Mouse (Mus musculus) adrenal gland, postnatal 14 days (tissue): ENCODE results near the gene Rasgrp2. TPM values are rescaled to one million over a fixed set of nuclear protein-coding genes. Genes with fewer than 3 reads are reported as not detected.

Experiments
- DNase-seq: peaks from one replicate; pipeline ENCODE4 v3.0.0; 2021; ENCODE audit warnings: mixed read lengths
- total RNA-seq: library from RNA; stranded (reverse); gene quantifications from 2 replicates; pipeline ENCODE4 v1.2.3, GENCODE M21; 2021

The Rasgrp2 gene
- total RNA-seq, 1 experiment from 2014 or later, result 51.5 TPM

DNA sequence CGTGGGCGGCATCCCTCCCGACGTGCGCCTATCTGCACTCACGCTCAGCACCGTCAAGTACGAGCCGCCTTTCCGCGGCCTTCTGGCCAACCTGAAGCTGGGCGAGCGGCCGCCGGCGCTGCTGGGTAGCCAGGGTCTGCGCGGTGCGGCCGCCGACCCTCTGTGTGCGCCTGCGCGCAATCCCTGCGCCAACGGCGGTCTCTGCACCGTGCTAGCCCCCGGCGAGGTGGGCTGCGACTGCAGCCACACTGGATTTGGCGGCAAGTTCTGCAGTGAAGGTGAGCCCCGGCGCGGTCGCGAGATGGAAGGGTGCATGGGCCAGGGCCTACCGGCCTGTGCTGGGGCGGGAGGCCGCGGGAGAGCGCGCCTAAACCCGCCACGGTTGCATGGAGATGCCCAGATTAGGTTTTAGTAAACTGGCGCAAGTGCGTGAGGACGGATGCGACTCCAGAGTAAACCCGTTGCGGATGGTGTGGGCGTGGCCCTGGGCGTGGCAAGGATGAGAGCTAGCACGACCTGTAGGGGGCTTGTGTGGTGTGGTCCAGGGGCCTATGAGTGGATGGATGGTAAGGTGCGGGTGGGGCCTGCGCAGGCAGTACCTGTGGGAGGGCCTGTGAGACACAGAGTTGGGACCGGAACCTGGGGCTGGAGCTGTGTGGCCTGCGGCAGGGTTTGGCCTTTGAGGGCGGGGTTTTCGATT is 29.5 kb downstream of the Rasgrp2 start:
- DNase-seq, result peak; percentile 26

DNA sequence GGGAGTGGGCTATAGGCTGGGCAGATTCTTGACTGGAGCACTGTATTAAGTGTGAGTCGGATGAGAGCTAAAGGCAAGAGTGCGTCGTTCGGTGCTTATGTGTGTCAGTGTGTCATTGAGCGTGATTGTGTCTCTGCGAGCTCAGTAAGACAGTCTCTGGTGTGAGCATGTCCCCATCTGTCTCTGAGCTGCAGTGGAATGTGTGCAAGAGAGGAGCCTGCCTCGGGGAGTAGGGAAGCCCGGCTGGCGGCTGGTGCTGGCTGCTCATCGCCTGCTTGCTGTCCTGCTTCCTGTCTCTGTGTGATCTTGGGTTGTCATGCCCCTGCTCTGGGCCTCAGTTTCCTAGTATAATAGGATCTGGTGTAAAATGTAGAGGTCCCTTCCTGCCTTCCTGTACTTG is 43.9 kb downstream of the Rasgrp2 start:
- DNase-seq, result no peak

- DNase-seq, result no peak
Measured at GRCm38 (mm10) chr19:6445761-6446423, 46.8 kb downstream of the Rasgrp2 start.

DNA sequence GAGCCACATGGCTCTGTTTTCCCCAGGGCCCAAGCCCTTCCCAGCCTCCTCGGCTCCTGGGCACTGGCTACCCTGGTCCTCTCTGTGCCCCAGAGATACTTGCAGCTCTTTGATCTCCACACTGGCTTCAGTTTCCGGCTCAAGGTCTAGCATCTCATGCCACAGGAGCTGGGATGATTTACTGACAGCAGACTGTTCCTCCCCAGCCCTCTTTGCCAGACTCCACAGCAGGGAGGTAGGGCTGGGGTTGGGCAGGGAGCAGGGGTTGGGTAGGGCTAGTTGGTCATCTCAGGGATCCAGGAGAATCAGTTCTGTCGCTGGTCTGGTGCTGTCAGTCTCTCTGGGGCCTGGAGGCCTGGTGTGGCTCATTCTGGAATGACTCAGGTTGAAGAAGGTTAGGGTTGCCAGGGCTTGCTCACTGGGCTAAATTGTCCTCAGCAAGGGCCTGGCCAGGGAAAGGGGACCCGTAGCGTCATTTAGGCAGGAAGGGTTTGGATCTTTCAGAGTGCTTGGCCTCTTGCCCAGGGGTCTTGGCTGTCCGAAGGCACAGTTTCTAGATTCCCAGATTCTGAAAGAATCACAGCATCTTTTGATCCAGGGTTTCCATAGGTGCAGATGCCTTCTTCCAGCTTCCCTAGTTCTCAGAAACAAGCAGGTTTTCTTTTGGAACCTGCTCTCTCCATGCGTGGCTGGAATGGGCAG is 47.7 kb downstream of the Rasgrp2 start:
- DNase-seq, result peak; percentile 66

DNA sequence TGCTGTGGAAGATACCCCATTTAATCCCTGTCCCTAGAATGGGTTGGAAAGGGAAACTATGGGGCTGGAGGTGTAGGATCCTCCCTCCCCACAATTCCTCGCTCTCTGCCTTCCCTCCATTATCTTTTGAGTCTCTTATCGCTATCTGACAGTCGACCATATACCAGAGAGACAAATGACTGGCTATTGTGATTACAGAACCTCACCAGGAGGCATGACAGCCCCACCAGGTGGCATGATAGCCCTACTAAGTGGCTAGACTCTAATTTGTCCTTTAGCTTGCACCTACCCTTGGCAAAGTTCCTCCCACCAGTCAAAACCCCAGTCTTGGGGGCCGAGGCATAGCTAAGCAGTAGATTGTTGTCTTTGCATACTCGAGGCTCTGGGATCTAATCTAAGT is 49.6 kb downstream of the Rasgrp2 start:
- DNase-seq, result no peak

- DNase-seq, result no peak
Measured at GRCm38 (mm10) chr19:6449841-6450240, 50.7 kb downstream of the Rasgrp2 start.

GRCm38 (mm10) chr19:6452030-6452494 is 52.9 kb downstream of the Rasgrp2 start:
- DNase-seq, result peak; percentile 89

GRCm38 (mm10) chr19:6452672-6453310 is 53.7 kb downstream of the Rasgrp2 start:
- peak; percentile 40 for DNase-seq

GRCm38 (mm10) chr19:6453349-6453748 is 54.2 kb downstream of the Rasgrp2 start:
- DNase-seq, result peak; percentile 44

DNA sequence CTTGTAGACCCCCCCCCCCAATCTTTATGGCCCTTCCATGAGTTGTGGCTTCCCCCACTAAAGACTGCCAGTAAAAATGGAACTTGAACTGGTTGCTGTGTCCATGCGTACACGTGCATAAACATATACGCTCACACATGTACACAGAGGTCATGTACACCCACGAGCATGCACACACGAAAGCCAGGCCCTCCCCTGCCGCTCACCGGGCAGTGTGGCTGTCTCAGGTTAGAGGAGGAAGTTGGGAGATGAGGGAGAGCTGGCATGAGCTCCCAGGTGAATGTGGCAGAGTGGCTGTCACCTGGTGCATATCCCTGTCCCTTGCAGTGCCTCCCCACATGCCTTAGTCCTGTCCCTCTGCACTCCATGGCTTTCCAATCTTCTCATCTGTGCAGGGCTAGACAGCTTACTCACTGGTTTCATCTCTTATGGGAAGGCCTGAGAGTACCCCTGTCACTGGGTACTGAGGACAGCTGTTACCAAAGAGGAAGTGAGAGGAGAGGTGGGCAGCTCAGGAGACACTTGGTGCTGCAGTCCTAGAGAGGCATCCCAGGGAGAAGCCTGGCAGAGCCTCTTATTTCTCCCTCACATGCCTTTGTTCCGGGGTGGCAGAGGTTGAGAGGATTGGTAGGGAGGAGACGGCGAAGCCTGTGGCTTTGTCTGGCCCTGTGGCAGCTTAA is 55.0 kb downstream of the Rasgrp2 start:
- DNase-seq, result no peak

GRCm38 (mm10) chr19:6459504-6459903 is 60.4 kb downstream of the Rasgrp2 start:
- no peak for DNase-seq

- no peak for DNase-seq
Measured at GRCm38 (mm10) chr19:6462841-6463240, 63.7 kb downstream of the Rasgrp2 start.

DNA sequence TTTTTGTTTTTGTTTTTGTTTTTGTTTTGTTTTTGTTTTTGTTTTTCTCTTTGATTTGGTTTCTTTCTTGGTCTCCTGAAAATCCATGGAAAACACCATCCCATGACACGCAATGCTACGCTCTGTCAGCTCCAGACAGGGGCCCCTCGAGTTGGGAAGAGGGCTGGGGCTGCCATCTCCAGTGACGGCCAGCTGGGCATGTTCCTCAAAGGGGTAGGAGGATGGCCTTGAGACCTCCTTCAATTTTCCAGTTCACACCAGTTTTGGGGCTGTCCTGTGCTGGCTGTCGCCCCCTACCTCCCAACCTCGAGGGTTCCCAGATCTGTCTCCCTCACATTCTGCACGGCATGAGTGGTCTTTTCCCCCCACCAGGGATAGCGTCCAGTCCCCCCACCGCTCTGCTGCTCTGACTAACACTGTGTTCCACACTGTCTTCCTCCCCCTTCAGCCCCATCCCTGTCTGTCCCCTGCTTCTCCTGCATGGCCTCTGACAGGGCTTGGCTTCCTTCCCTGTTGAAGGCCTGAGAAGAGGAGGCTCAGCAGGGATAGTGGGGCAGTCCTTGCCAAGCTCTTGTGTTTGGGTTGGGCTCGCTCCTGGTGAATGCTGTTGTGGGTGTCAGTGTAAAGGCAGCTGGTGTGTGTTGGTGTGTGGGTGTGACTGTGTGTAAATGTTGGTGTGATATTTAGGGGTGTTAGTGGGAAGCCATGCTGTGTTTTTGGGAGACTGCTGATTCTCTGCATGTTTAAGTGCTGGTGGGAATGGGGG is 65.3 kb downstream of the Rasgrp2 start:
- no peak for DNase-seq

Other genes starting within 250 kb of the Rasgrp2 start
- 1.0 and 1.2 TPM in 2 replicates for gene Majin, start 215.0 kb upstream of the Rasgrp2 start, total RNA-seq
- 19.6 and 20.2 TPM in 2 replicates for gene Gpha2, start 173.0 kb upstream of the Rasgrp2 start, total RNA-seq
- gene Ppp2r5b, start 163.5 kb upstream of the Rasgrp2 start, total RNA-seq, result 64.8 and 67.0 TPM in 2 replicates
- 27.5 and 30.6 TPM in 2 replicates for gene Atg2a, start 157.7 kb upstream of the Rasgrp2 start, total RNA-seq
- 116 and 118 TPM in 2 replicates for gene Ehd1, start 122.6 kb upstream of the Rasgrp2 start, total RNA-seq
- gene Cdc42bpg, start 92.9 kb upstream of the Rasgrp2 start, total RNA-seq, result 9.9 and 11.5 TPM in 2 replicates
- 35.4 and 42.6 TPM in 2 replicates for gene Men1, start 64.4 kb upstream of the Rasgrp2 start, total RNA-seq
- gene Map4k2, start 58.2 kb upstream of the Rasgrp2 start, total RNA-seq, result 39.6 and 70.3 TPM in 2 replicates
- gene Sf1, start 35.6 kb upstream of the Rasgrp2 start, total RNA-seq, result 210 and 223 TPM in 2 replicates
- 64.2 and 85.7 TPM in 2 replicates for gene Pygm, start 14.9 kb upstream of the Rasgrp2 start, total RNA-seq
- gene Nrxn2, start 19.4 kb downstream of the Rasgrp2 start, total RNA-seq, result 7.8 and 9.3 TPM in 2 replicates
- 0.64 TPM in 1 of 2 replicates, not detected in the other for gene Slc22a12, start 143.7 kb downstream of the Rasgrp2 start, total RNA-seq